10 mouse cellular contexts compared by ENCODE assay signal in the genomic region with DNA sequence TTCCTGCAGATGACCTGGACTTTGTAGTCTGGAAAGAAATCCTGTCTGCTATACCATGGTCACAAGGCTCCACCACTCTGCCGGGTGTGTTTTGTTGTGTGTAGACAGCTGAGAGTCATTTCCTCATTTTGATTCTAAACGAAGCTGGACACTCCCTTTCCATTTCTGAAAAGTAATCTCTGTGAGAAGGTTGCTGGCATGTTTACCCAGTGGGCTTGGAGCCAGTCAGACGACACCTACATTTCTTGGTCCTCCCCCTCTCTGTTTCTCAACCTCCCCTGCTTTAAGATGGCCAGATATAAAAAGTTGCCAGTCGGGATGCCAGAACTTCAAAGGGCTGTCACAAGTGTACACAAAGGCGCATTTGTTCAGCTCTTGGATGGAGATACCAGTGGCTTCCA.
DNase-seq lines count a peak whose midpoint lies in the region; ATAC-seq lines count a peak whose summit lies in the region.
"Had no signal": no experiment of that assay in that cellular context is flagged by ENCODE, and none has a peak within 500 bp of the region (broad histone marks: within the 10 kb centered on the region; RNA-seq: fewer than 3 reads in every experiment).

No protein-coding gene starts in this region.

- H3K9me3 ChIP-seq in hindbrain, embryonic 16.5 days (ENCODE audit: control insufficient read depth, low read length): no peaks in the 10 kb centered on the region
- H3K9me3 ChIP-seq: neural tube, embryonic 12.5 days had no signal

- H3K36me3 ChIP-seq in hindbrain, embryonic 16.5 days (ENCODE audit: control insufficient read depth, insufficient read depth, low read length): no peaks in the 10 kb centered on the region
- no peaks in the 10 kb centered on the region for H3K36me3 ChIP-seq in splenic B cell, adult 2 months (ENCODE audit: control insufficient read depth, insufficient read depth, low read length, poor library complexity, severe bottlenecking)
- H3K36me3 ChIP-seq: neural tube, embryonic 12.5 days had no signal

- no peak overlapping the region for H3K4me2 ChIP-seq in hindbrain, embryonic 16.5 days (ENCODE audit: low read length)
- H3K4me2 ChIP-seq: neural tube, embryonic 12.5 days had no signal

- H3K27me3 ChIP-seq in hindbrain, embryonic 16.5 days (replicated peaks; ENCODE audit: control insufficient read depth, insufficient read depth, low read length): no peaks in the 10 kb centered on the region
- H3K27me3 ChIP-seq in splenic B cell, adult 2 months (ENCODE audit: control insufficient read depth, insufficient read depth, low read length, poor library complexity, severe bottlenecking): no peaks in the 10 kb centered on the region
- H3K27me3 ChIP-seq: neural tube, embryonic 12.5 days; Patski had no signal

- H3K27ac ChIP-seq in hindbrain, embryonic 16.5 days (ENCODE audit: low read depth, low read length): no peak overlapping the region
- H3K27ac ChIP-seq: neural tube, embryonic 12.5 days had no signal

- H3K4me3 ChIP-seq in hindbrain, embryonic 16.5 days (ENCODE audit: low read length): no peak overlapping the region
- H3K4me3 ChIP-seq: neural tube, embryonic 12.5 days had no signal

- H3K4me1 ChIP-seq in hindbrain, embryonic 16.5 days (ENCODE audit: control insufficient read depth, insufficient read depth, low read depth, low read length): no peaks in the 10 kb centered on the region
- H3K4me1 ChIP-seq: neural tube, embryonic 12.5 days had no signal

- ATAC-seq in hindbrain, embryonic 16.5 days: peak; percentile 60; the same call in 1 of the 2 replicates
- ATAC-seq: Patski had no signal

- intact Hi-C loops in gastrocnemius, postnatal 36 days (cut with DNase I): no loop called here

- H3K9ac ChIP-seq in hindbrain, embryonic 16.5 days (ENCODE audit: low read depth, low read length): no peak overlapping the region
- H3K9ac ChIP-seq: neural tube, embryonic 12.5 days had no signal

- 34% methylated on average over 5 of the region's 5 CpGs for WGBS in hindbrain, embryonic 16.5 days

- DNase-seq in kidney, adult 18-20 months: peak; percentile 5
- no peak for DNase-seq in kidney, adult 11 months
- peak; percentile 48 for DNase-seq in embryo, embryonic 11 days
- peak; percentile 40 for DNase-seq in splenic B cell, adult 2 months (ENCODE audit: low read depth, low spot score)
- no peak for DNase-seq in thymus, postnatal 10 days (ENCODE audit: low spot score in 2 of 2)
- DNase-seq in right cerebral cortex, postnatal 36 days (ENCODE audit: low spot score in 2 of 2): no peak
- DNase-seq in gastrocnemius, postnatal 36 days: no peak

Comparison
In these comparisons a context has a peak if more than half of its experiments do, and no peak if none do; other contexts are left out.
1. DNase-seq: peak in kidney, adult 18-20 months (single experiment), embryo, embryonic 11 days (single experiment) and splenic B cell, adult 2 months (single experiment); none in kidney, adult 11 months (single experiment), thymus, postnatal 10 days (0 of 2), right cerebral cortex, postnatal 36 days (0 of 2) and gastrocnemius, postnatal 36 days (0 of 2).